Mouse (Mus musculus): ENCODE results near the gene Wfdc18.
A peak's percentile ranks its signal among the peaks of the same experiment; 100 is the strongest.

Gene Wfdc18

DNA sequence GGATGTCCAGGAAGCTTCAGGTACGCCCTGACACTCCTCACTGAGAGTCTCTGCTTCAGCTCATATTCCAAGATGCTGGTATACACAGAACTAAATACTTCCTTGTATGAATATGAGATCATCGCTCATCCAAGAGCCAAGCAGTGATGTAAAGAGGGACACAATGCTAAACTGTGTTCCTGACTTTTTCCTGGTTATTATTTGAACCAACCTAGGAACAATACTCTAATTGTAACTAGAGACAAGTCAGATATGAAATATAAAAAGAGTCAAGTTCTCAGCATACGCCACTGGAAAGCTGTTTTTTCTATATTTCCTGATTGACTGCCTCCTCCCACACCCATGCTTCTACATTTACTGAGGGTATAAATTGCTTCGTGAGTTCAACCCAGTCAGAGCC is at the start of gene Wfdc18:
TSS of gene Wfdc18 (plus strand) at position 301 of the 400 bp plus-strand sequence.
- DNase-seq (ENCODE audit: low spot score): no peak

DNA sequence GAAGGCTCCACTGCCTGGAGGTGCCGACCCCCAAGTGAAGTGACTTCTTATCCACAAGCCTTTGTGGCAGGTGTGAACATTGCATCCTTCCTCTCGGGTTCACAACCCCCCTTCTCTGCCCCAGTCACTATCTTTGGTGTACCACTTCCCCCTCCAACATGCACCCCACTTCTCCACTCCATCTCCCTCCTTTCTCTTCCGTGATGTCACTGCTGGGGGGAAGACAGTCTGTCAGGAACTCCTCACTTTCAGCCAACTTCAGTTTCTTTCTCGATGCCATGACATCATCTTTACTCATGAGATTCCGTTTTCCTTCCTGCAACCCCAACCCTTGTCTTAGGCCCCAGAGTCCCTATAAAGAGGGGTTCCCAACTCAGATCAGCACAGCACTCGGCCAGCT is 46.6 kb upstream of the Wfdc18 start, which contains the start of gene Ccl4:
TSS of gene Ccl4 (plus strand) at position 381 of the 400 bp plus-strand sequence.
- DNase-seq (ENCODE audit: low spot score): no peak

DNA sequence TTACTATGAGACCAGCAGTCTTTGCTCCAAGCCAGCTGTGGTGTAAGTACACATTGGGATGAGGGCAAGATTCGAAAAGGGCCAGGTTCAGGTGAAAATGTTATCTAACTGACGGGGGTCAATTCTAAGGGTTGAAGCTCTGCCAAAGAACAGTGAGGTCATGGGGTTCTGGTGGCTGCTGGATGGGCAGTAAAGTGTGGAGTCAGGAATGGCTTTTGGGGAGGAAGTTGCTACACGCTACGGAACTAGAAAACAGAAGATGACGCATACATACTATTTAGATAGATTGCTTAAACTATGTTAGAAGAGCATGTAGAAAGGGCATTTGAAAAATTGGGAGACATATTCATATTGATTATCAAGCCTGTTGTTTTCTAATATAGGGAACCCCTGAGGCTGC is 45.3 kb upstream of the Wfdc18 start:
- no peak for DNase-seq (ENCODE audit: low spot score)

DNA sequence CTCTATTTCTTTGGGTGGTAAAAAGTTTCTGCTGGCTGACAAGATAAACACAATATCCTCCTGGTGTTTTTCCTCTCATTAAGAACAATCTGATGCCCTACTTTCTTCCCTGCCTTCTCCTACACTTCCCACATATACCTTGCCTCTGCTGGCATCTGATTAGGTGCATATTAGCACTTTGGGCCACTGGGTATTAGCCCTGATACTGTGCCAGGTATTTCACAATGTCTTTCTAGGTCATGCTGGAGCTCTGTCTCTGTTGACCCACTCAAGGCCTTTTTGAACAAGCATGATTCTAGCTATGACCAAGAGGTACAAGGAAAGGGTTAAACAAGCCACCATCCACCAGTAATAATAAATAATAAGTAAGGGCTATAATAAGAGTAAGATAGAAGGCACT is 37.1 kb upstream of the Wfdc18 start:
- no peak for DNase-seq (ENCODE audit: low spot score)

DNA sequence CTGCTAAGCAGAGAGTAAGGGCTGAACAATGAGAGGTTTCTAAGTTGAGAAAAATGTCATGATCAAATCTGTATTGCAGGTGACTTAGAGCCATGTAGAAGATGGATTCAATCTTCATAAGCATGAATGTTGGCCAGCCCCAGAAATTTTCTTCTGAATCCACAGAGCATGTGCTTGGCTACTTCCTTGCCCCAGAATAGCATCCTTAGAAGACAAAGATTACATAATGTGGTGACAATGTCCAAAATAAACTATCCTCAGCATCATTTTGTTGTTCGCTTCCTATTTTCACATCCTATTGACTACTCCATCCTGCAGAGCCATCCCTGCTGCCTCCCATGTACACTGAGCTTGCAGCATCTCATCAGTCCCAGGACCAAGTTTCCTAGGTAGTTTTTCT is 33.1 kb upstream of the Wfdc18 start:
- no peak for DNase-seq (ENCODE audit: low spot score)

DNA sequence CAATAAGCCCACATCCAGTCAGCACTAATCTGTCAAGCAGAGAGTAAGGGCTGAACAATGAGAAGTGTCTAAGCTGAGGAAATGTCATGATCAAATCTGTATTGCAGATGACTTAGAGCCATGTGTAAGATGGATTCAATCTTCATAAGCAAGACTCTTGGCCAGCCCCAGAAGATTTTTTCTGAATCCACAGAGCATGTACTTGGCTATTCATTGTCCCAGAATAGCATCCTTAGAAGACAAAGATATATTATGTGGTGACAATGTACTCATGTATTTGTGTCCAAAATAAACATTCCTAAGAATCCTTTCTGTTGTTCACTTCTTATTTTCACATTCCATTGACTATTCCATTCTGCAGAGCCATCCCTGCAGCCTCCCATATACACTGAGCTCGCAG is 18.9 kb upstream of the Wfdc18 start:
- no peak for DNase-seq (ENCODE audit: low spot score)

DNA sequence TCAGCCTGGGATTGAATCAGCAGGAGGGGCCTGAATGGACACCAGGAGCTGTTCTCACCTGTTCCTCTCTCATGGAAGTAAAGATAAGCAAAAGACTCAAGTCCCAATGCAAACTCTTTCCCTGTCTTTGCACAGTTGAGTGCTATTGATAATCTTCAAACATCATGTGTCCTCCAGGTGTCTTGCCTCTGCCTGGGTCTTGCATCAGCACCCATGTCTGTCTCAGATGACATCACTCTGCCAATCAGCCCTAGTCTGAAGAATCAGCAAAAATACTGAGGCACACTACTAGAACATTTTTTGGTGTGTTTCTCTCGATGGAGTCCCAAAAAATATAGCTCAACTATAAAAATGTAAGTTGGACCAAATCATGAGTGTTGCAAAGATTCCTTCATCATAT is 16.8 kb upstream of the Wfdc18 start:
- DNase-seq (ENCODE audit: low spot score): no peak

DNA sequence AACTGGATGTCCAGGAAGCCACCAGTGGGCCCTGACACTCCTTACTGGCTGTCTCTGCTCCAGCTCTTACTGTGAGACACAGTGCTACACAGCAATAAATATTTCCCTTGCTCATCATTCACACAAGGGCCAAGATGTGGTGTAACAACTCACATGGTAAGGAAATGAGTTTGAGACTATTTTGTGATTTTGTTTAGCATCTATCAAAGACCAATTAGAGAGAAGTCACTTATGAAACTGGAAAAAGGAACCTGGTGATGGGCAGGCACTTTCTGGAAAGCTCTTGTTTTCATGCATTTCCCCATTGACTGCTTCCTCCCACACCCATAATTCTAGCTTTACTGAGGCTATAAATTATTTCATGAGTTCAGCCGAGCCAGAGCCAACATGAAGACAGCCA is 5.1 kb upstream of the Wfdc18 start, which contains the start of gene Wfdc17:
TSS of gene Wfdc17 (plus strand) at position 287 of the 400 bp plus-strand sequence.
- no peak for DNase-seq (ENCODE audit: low spot score)

DNA sequence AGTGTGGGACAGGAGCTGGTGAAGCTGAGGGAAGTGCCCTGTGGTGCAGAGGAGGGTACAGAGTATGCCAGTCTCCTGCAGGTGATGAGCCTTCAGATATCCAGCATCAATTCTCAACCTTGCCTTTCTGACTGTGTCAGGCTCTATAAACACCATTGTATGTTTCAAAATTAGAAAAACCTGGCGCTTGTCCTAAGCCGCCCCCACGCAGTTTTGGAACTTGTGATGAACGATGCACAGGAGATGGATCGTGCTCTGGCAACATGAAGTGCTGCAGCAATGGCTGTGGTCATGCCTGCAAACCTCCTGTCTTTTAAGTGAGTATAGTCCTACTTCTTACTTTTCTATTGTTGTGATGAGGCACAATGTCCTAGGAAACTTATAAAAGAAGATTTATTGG is 868 bp downstream of the Wfdc18 start:
- DNase-seq (ENCODE audit: low spot score): no peak

DNA sequence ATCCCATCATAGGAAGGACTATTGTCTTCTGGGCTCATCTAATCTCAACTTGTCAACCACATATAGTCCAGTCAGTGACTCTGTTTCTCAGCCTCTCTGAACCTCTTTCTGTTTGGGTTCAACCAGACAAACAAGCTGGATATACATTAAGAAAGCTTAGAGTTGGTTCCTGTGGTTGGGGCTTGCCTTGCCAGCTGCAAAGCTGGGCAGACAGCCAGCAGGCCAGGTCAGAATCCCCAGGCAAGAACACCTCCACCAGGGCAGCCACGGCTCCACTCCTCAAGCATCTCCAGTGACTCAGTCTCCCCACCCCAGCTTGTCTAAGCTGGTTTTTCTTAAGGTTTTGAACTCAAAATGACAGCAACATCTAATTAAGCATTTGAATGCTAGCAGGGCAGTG is 3.9 kb downstream of the Wfdc18 start:
- DNase-seq (ENCODE audit: low spot score): no peak

DNA sequence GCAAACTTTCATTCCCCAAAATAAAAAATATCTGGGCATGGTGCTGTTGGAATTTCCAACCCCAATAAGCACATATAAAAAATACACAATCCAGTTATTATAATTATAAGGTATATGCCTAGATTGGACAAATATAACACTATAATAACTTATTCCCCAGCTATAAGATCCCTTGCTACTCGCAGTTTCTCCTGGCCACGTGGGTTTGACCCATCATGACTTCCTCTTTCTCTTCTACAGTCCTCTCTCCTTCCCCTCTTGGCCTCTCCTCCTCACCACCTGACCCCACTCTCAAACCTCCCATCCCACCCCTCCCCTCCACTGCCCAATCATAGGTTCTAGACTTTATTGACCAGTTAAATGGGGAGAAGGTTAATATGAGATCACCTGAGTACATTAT is 5.1 kb downstream of the Wfdc18 start:
- no peak for DNase-seq (ENCODE audit: low spot score)

DNA sequence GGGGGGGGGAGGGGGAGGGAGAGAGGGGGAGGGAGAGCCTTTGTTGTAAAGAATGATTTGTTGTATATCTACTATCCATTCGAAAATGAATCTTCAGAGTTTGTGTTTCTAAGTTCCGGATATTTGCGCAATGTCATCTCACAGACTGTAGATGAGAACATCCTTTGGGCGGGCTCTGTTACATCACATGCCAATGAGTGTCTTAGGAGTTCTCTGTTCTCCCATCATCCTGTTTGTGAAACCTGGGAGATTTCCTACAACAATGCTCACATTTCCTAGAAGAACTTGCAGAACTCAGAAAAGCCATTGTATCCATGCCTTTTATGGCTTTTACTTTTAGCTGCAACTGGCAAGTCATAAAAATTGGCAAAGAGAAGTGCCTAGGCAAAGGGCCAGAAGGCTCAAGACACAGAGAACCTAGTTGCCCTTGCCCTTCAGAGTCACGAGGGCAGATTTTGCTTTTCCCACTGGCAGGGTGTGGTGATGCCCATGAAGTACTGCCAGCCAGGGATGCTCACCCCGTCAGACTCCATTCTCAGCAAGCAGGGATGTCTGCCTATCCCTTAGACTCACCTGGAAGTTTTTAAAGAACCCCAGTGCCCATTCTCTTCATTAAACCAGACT is 8.3 kb downstream of the Wfdc18 start:
- DNase-seq (ENCODE audit: low spot score): no peak

DNA sequence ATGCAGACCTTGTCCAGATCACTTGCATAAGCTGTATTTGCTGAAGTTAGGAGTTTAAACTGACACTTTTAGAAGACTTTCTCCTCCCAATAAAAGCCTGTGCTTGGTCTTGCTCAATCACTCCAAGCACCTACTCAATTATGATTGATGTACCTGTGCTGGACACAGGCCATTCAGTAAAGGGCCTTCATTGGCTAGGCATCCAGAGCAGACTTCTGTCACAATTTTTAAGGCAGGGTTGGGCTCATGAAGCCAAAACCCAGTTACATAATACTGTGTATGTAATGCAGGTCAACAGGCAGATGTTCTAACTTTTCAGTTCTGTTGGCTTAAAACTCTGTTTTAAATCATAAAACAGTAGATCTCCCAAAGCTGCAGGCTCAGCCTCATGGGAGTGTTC is 12.0 kb downstream of the Wfdc18 start:
- no peak for DNase-seq (ENCODE audit: low spot score)

DNA sequence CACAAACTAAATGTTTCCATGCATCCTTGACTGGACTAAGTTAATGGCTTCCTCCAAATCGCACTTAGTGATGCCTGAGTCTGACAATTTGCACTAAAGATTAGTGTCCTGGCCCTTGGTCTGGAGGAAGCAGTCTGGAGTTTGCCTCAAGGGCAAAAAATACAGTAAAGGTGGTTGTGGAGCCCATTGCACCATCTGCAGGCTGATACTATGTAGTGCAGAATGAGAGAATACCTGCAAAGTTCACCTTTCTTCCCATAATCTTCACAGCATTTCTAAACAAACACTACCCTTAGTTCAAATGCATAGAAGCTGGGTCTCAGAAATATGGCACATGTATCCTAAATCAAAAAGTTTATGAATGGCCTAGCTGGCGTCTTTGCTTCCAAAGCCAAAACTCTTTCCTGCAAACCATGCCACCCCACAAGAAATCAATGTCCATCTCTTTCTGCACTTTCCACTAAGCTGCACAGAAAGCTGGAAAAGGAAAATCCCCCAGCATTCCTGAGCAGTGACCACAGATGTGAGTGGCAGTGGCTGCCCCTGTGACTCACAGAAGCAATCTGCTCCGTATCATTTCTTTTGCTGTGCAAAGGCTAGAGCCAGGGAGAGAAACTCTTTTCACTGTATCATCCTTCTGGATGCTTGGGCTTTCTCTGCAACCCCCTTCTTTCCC is 20.1 kb downstream of the Wfdc18 start:
- no peak for DNase-seq (ENCODE audit: low spot score)

DNA sequence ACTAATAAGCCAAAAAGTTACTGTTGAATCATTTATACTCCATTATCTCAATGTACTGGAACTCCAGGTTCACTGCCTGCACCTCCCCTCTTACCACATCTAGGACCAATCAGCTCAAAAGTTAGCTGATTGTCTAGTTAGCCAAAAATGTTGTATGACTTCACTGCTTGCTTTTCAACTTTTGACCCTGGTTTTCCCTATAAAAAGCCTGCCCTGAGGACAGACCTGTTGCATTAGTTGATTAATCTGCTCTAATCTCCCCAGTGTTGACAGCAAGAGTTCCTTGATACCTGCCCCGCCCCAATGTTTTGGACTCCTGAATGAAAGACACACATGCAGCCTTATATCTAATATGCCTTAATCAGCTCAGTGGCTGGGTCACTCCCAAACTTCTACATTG is 22.3 kb downstream of the Wfdc18 start:
- peak; percentile 29 for DNase-seq (ENCODE audit: low spot score)

DNA sequence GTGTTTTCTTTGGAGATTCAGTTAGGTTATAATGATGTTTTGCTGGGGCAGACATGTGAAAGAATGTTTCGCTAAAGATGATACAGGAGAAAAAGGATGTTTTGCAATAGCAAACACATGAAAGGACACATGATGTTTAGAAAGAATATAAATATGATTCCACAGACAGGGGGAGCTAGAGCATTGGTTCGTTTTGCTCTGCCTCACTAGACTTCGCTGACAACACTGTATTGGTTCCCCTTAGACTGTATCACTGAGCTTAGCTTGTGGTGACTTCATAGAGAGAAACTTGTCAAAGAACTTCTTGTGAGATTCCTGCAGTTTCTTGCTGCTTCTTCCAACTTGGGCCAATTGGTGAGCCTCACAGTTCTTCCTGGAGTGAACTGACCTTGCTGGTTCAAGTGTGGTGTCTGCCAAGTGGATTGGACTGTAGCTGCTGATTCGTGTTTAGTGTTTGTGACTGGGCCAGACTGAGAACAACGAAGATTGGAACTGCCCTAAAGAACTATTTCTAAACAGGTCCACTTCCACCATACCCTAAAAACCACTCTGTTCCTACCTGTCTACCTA is 24.3 kb downstream of the Wfdc18 start:
- DNase-seq (ENCODE audit: low spot score): no peak

DNA sequence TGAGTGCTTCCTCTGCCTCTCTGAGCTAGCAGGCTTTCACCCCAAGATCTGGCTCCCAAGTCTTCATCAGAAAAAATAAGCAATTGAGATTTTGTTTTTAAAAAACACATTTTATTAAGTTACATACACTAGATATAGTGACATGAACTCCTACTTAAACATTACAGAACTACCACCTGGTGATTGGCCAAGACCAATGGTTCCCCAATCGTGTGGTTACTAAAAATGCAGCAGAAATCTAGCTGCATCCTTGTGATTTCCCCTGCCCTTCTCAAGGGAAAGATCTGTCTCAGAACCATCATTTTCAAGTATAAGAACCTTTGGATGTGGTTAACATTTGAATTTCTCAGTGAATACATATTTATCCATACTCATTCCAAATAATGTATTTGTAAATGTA is 25.4 kb downstream of the Wfdc18 start:
- no peak for DNase-seq (ENCODE audit: low spot score)

DNA sequence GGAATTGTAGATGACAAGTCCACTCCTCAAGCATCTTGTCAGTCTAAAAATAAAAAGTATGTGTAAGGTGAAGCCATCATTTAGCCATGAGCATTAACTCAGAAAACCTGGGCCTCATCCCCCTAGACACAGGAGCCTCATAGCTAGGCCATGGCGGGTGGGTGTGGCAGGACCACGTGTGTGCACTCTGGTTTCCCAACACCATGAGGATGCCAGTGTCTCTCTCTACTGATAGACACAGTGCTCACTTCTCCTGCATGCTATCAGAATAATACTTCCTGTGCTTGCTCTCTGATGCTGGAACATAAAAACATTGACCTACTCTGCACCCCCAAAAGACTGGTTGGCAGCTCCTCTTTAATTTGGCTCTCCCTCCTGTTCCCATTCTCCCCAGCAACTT is 27.1 kb downstream of the Wfdc18 start:
- no peak for DNase-seq (ENCODE audit: low spot score)

DNA sequence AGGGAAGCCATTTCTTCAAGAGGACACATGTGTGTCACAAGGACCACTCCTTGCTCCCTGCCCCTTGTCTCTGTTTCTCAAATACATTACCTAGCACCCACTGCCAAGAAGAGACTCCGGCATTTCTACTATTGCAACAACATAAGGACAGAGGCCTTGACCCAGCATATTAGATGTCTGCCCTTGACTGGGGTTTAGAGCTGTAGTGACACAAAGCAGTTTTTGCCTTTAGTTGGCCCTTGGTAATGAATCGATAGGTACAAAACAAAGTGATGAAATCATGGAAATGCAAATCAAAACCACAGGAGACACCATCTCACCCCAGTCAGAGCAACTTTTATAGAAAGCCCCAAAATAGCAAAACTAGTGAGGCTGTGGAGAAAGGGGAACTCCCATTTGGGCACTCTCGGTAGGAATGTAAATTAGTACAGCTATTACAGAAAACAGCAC is 28.3 kb downstream of the Wfdc18 start:
- no peak for DNase-seq (ENCODE audit: low spot score)

DNA sequence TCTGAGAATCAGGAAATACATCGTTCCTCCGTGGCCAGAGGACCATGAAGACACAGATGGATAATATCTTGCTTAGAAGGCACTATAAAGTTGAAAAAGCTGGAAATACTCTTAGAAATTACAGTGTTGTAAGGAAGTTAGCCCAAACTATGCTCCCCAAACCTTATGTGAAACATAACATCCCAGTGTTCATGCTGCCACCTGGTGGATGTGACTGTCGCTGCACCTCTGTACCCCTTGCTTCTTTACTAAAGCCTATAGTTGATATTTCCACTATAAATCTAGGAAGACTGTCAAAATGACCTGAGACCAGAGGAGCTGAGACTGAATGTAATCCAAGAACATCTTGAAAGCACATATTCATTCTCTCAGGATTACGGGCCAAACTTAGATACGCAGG is 30.4 kb downstream of the Wfdc18 start:
- peak; percentile 84 for DNase-seq (ENCODE audit: low spot score)

DNA sequence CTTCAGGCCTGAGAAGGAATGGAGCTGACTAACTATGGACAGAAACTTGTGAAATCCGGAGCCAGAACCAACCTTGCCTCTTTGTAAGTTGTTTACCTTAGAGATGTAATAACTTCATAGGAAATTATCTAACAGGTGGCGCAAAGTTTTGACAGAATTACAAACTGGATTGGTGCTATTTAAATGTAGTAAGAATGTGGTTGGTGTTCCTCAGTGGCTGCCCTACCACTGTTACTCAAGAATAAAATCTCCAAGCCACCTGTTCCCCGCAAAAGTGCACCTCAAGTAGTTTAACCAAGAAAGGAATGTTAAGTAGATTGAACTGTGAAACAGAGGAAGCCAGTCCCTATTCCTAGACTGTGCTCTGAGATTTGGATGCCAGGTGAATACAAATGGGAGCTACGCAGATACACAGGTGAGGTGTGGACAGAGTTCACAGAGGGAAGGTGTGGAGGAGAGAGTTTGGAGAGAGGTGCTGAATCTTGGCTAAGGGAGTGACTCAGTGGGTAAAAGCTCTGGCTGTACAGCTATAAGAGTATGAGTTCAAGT is 31.7 kb downstream of the Wfdc18 start:
- no peak for DNase-seq (ENCODE audit: low spot score)

DNA sequence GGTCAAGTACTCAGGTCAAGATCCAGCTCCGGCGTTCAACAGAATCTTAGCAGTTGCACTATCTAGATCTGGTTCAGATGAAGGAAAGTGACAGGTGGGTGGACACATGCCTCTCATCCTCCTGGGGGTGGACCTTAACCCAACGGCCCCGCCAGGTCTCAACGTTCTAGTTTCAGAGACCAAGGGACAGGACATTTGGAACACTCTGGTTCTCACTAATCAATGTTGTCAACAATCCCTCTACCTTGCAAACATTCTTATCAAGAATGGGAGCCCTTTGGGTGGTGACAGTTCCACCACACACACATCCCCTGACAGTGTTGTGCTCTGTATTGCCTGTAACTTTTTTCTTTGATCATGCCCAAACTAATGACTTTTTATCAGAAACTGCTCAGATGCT is 33.0 kb downstream of the Wfdc18 start:
- no peak for DNase-seq (ENCODE audit: low spot score)

DNA sequence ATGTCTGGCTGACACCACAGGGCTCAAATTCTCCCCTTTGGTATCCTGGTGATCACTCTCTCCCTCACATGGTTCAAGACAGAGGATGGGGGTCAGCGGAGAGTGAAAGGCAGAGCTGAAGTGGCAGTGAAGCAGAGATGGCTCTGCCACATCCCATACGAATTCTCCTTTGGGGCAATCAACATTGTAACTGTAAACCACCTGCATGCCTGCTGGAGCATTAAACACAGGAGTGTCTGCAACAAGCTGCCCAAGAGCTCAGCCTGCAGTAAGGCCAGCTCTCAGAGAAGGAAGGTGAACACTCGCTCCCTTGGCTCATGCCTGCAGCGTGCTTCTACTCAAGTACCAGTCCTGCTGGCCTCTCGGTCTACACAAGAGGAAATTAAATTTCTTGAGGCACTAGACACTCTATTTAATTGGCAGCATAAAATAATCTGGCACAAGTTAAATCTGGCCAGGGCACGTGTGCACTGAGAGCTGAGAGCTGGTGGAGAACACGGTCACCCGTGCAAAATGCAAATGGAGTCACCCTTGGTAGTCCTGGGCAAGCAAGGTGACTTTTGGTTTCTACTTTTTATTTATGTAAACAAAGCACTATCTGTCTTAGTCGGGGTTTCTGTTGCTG is 34.0 kb downstream of the Wfdc18 start:
- no peak for DNase-seq (ENCODE audit: low spot score)
